Mouse (Mus musculus): ENCODE data around the gene Dedd. TPM values are rescaled to one million over a fixed set of nuclear protein-coding genes. Genes with fewer than 3 reads are reported as not detected.
A peak's percentile ranks its signal among the peaks of the same experiment; 100 is the strongest.

Gene Dedd
- total RNA-seq (2021) = 10 to 100 TPM; 21.3 to 24.2 TPM

DNA sequence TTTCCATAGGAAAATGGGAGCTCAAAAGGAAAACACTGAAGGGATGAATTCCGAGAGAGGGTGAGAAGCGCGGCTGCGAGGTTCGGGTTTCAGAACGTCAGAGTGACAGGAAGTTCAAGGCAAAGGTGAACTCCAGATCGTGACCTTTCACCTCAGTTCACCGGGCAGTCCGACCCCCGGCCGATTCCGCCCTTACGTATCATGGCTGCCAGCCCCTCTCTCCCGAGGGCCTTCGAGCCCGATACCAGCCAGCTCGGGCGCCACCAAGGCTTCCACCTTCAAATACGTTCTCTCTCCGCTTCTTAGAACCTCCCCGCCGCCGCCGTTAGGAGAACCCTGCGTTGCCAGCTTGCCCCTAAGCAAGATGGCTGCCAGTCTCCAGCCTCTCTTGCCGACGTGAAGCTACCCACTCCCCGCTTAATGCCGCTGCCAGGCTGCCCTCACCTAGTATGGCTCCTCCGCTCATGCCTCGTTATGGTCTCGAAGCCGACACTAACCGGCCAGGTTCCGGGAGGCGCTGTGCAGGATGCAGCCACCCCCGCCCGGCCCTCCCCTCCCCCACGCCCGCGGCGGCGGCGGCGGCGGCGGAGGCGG is at the start of gene Dedd:
Gene Dedd, plus strand, starts transcription at position 307 of the 594 bp plus-strand sequence.
- DNase-seq = peak; percentile 84 to 93
- intact Hi-C loops (cut with DNase I) = loop anchor here (1.0 kb wide), 2 partner anchors 35 to 82 kb away; partner anchors contain the start of gene Usf1

DNA sequence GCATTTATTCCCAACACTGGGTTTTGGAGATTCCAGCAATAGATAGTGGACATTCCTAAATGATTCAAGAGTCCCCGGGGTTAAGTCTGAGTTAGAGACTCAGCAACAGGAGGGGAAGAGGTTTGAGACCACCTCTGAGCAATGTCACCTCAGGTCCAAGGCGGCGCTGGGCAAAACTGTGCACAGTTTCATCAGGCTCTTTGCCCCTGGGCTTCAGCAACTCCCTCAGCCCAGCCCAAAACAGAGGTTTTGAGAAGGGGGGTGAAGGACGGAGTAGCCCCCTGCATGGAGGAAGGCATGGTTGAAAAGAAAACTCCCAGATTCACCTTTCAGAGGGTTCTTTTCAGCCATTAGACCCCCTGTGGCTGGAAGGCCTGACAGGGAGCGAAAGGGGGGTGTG is 49.2 kb upstream of the Dedd start:
- intact Hi-C loops (cut with DNase I) = loop anchor here (5.0 kb wide), 1 partner anchor 162 kb away; no protein-coding TSS in a partner anchor
- no peak for DNase-seq

DNA sequence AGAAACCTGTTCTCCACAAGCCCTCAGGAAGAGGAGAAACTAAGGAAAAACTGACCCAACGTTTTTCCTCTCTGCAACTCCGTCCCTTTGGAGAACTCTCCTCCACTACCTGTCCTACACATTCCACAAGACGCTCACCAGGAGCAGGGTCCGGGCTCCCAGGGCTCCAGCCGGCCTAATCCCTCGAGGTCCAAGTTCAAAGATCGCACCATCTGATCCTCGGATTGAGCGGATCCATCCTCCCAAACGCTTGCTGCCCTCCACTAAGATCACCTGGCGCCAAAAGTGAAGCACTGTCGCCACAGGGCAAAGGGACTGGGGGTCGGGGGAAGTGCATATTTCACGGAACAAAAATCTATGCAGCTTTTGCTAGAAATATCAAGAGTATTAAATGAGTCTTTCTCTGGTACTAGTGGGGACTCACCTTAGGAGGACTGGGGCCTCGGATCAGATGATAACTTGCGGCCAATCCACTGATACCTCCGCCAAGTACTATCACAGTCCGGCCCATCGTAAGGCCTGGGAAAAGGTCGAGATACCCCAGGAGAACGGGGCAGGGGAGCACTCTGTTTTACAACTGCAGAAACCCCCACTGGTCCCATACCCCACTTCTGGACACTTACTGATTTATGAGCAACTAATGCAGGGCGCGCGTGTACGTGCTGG is 48.6 kb upstream of the Dedd start:
- intact Hi-C loops (cut with DNase I) = loop anchor here (5.0 kb wide), 1 partner anchor 163 kb away; no protein-coding TSS in a partner anchor
- DNase-seq = peak in 1 of 2 experiments; percentile 7

DNA sequence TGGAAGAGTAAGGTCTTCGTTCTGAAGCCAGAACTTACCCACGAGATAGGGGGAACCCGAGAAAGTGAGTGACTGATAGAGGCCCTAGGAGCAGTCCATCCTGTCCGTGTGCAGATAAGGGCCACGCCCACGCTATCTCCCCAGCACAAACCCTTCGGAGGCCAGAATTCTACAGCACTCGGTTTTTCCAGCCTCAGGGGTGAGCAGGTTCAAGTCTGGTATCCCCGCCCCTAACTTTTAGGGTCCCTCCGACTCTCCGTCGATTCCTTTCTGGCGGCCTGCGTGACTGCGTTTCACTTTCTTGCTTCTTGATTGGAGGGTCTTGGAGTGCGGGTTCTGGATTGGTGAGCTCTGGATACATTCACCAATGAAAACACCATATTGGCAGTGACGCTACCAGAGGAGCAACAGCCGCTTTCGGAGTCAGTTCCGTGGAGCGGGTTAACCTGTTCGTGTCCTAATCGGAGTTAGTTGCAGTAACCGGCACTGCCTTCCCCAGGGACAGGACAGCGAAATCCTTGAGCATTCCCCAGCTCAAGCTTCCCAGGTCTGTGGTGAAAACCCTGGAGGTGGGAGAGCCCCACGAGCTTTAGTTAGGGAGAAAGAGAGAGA is 47.9 kb upstream of the Dedd start, which contains the start of gene Ppox:
Gene Ppox, minus strand, starts transcription at position 271 of the 612 bp plus-strand sequence.
- peak; percentile 84 to 93 for DNase-seq
- intact Hi-C loops (cut with DNase I) = loop anchor here (5.0 kb wide), 1 partner anchor 164 kb away; no protein-coding TSS in a partner anchor

DNA sequence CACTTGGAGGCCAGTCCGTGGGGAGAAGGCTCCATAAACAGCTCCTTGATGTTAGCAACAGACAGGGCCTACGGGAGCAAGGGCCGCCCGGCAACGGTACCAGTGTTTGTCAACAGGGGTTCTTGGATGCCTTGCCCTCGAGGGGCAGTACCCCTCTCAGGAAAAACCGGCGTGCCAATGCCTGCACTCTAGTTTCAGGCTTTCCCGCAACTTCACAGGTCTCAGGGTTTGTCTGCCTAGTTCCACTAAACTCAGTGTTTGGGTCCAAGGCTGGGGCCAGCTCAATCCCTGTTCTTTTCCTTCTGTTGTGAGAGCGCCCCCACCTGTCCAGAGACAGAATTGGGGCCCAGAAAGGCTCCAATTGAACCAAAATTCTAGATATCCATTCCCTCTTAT is 47.4 kb upstream of the Dedd start:
- DNase-seq = peak in 1 of 2 experiments; percentile 89
- intact Hi-C loops (cut with DNase I) = loop anchor here (5.0 kb wide), 1 partner anchor 164 kb away; no protein-coding TSS in a partner anchor

DNA sequence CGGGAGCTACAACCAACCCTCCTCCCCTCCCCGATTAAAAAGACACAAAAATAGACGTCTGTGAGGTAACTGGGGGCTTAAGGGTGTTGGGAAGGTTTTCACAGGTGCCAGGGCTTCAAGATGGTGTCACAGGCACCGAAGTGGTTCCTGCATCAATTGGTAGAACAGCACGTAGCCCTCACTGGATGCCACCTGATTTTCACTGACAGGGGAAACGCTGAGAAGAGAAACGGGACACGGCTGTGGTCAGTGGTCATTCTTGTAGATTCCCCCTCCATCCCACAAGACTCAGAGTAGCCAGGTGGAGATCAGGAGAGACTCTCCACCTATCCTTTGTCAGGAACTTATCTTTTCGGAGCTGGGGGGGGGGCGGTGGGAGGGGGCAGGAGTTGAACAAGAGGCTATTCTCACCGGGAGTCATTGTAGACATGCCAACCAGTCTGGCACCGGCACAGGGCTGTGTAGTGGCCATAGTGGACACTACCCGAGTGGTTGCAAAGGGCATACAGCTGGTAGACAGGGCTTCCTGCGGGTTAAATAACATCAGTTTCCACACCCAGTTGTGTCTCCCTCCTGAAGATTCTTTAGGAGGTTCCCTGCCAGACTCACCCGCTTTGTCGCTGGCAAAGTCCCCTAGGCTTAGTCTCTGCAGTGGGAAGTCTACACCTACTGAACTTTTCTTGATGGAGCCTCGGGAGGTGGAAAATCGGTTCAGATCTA is 46.7 kb upstream of the Dedd start:
- peak in 1 of 2 experiments; percentile 8 for DNase-seq
- intact Hi-C loops (cut with DNase I) = loop anchor here (5.0 kb wide), 1 partner anchor 165 kb away; no protein-coding TSS in a partner anchor

DNA sequence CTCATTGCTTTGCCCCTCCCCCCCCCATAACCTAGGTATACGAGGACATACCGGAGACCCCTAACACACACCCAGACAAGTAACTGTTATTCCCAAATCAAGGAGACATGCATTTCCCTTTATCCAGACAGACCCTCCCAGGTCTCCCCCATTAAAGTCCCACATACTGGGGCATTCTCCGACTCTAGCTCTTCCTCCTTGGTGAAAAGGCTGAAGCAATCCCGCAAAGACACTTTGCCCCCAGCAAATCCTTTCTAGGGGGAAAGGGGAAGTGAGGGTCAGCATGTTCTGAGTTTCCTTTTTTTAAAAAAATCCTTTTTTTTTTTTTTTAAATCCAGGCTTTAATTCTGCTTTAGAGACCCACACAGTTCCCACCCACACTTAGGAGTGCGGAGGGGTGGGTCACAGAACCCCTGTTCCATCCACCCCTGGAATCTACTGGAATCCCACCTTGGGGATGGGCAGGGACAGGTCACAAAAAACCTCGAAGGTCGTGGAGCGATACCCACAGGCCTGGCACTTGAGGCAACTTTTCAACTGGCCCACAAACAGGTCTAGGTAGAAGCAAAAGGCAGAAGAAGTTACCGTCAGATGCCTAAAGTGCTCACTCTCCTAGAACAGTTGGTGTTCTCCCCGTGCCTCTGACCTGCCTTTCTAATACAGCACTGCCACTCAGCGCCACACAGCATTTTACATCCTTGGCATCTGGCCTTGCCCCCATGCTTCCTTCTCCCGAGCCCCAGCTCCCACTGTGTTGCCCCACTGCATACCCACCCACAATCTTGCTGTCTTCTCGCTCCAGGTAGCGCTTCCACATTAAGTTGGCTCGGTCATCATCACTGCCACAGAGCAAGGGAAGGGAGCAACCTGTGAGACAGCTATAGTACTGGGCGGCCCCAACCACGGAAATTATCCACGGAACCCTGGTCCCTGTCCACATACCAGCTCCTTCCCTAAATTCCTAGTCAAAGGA is 45.5 kb upstream of the Dedd start:
- intact Hi-C loops (cut with DNase I) = loop anchor here (5.0 kb wide), 1 partner anchor 166 kb away; no protein-coding TSS in a partner anchor
- peak in 1 of 2 experiments; percentile 2 for DNase-seq

DNA sequence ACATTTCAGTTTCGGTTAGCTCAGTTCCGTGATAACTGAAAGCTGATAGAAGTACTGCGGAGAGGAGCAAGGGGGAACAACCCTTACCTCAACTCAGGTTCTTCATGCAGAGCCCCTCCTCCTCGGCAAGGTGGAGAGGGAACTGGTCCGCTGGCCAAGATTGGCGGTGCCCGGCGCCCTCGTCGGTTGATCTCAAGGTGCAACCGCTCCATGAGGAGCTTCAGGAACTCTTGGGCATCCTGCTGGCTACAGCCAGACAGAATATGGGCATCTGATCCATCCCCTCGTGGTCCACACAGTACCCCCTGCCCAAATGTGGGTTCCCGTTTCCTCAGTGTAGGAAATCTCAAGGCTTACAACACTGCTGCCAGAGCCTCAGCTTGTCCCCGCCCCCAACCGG is 44.5 kb upstream of the Dedd start:
- intact Hi-C loops (cut with DNase I) = loop anchor here (5.0 kb wide), 1 partner anchor 167 kb away; no protein-coding TSS in a partner anchor
- peak in 1 of 2 experiments; percentile 2 for DNase-seq

DNA sequence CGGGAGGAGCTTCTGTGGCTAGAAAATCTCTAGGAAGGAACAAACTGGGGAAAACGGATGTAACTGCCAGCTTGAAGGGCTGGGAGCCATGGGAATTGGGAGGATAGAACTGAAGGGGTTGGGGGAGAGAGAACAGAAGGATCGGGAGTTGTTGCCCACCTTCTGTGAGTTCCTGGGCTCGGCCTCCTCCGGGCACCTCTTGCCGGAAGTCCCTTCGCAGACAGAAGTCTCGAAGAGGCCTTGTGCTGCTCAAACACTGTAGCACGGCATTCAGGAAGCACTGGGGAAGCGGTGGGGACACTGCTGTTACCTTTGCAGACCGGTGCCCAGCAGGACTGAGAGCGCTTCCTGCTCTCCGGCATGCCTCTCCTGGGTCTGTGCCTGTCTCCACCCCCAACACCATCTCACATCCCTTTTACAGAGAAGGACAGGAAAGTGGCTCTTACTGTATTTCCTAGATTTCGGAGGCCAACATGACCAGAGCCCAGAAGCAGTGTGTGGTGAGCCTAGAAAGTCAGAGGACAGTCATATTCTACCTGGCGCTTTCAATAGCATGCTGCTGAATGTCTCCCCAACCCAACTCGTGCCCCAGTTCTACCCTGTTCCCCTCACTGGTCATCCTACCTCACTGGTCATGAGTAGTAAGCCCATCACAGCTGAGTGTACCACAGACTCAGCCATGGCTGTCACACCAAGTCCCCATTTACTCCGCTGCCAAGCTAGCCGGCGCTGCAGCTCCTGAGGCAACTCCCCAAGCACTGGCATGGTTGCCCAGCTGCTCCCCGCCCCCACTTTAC is 43.7 kb upstream of the Dedd start:
- DNase-seq = no peak
- intact Hi-C loops (cut with DNase I) = no loop called here

DNA sequence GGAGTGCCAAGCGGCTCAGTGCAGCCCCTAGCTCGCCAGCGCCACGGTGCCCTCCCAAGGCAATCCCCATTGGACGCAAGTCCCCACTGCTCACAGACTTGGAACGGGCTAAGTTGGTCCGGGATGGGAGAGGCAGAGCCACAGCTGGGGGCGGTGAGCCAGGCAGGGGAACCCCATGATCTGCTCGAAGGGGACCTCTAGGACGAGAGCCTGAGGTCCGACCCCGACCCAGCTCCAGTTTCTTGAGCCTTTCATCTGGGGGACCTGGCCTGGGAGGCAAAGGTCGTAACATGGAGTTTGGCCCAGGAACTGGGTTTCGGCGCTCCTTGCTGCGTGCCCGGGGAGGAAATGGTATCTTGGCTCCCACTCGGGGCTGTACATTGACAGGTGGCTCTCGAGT is 42.4 kb upstream of the Dedd start:
- no peak for DNase-seq
- intact Hi-C loops (cut with DNase I) = loop anchor here (2.0 kb wide), 1 partner anchor 64 kb away; the partner anchor contains the start of gene Tomm40l

DNA sequence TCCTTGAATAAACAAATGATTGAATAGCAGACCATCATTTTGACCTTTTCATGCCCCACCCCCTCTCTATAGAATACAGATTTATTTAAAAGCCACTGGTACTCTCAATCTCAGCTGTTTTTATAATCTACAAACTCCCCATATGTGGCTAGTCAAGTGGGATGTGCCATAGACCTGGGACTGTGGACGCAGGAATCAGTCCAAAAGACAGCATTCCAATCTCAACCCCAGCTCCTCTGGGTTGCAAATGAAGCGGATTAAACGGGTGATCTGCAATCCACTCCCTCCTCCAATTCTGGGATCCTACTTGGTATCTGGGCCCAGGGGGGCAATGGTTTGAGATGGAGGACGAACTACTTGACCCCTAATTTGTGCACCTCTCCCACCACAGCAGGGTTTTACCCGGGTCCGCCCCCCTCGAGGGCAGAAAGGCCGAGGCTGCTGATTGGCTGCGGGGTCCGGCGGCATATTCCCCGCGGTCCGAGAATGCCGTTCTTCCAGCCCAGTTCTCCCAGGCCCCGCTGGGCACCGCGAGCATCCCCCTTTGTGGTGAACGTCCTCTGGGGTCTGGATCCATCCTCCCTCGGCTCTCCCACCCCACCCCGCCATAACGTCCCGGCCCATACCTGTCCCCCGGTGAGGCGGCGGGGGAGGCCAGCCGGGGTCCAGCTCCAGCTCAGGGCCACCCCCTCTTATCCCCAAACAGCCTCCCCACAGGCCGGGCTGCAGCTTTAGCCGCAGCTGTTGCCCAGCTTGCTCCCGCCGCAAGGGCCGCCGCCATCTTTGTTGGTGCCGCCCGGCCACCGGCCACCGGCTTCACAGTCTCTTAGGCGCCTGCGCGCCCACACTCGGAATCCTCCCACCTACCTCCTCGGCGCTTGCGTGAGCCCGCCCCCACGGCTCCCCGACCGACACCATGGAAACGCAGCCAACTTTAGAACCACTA is 41.5 kb upstream of the Dedd start, which contains the start of gene Usp21:
Gene Usp21, minus strand, starts transcription at position 856 of the 946 bp plus-strand sequence.
- DNase-seq = peak; percentile 91
- intact Hi-C loops (cut with DNase I) = loop anchor here (2.0 kb wide), 1 partner anchor 65 kb away; the partner anchor contains the start of gene Tomm40l

DNA sequence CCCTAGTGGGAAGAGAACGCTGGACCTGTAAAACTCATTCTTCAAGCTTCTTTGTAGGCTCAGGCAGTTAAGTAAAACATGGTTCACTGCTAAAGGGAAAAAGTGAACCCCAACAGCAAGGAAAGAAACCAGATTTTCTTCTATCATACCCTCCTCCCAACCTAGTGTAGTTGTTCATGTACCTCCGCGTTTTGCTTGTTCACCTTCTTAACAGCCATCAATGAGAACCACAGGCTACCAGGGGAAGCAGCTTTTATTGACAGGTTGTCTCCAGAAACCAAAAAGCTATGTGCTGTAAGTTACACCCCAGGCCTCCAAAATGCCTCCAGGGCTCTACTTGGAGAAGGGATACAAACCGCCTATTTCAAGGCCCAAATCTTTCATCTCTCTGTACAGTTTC is 40.6 kb upstream of the Dedd start:
- DNase-seq = no peak
- intact Hi-C loops (cut with DNase I) = no loop called here

DNA sequence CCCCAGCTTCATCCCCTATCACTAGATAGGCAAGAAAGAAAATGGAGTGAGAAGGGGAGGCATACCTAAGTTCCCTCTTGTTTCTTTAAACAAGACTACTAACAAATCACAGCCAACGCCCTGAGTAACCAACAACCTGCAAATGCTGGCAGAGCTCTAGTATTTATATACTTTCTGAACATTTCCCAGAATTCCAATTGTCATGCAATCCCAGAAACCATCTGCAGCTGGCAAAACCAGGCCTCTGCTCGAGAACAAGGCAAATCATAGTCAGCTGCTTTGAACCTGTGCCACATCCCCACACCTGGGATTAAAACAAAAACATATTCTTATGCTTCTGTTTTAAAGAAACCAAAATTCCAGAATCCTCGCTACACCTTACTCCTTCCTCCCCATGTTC is 35.6 kb upstream of the Dedd start:
- intact Hi-C loops (cut with DNase I) = loop anchor here (5.0 kb wide), 1 partner anchor 119 kb away; the partner anchor contains the start of gene Usf1

DNA sequence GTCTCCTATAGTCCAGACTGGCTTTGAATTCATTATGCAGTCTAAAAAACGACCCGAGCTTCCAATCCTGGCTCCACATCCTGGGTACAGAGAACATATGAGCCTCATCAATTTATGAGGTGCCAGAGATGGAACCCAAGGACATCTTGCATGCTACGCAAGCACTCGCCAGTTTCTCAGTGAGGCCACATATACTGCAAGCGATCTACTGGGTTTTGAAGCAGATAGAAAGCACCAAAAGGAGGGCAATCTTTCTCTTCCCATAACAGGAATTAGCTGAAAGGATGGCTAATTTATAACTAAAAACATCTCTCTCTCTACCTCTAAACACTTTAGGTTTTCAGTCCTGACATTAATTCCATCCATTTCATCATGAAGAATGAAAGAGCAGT is 35.0 kb upstream of the Dedd start:
- DNase-seq = no peak
- intact Hi-C loops (cut with DNase I) = loop anchor here (1.0 to 5.0 kb wide), 2 partner anchors 34 to 118 kb away; partner anchors contain the start of gene Usf1

More for the DNA sequence above, 35.6 kb upstream of the Dedd start:
- DNase-seq = no peak

DNA sequence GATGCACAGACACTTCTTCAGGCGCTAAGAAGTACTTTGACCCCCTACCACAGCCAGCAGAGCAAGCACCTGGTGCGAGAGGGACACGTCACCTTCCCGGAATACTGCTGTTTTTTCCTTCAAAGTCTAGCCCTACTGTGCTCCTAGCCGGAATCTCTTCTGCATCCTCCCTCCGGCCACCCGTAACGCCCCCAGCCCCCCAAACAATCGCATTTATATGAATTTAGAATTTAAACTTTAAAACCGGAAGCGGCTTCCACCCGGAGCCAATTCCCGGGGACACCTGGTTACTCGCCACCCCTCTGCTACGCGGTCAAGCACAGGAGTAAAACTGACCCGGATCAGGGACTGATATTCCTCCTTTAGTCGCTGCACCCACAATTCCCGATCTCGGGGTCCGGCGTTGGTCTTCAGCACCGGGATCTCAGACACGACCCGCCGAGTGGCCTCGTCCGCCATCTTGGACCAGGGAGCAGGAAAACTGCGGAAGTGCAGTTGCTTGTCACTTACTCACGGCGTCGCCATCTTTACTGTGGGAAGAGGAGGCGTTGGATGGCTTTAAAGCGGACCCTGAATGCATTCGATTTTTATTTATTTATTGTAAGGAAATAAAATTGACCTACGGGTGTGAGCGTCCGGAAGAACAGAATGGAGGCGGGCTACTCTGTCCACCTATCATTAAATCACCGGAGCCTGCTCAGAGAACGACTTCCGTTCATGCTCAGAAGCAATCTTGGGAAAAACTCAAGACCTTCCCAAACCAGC is 34.5 kb upstream of the Dedd start, which contains the start of gene Ufc1:
Gene Ufc1, minus strand, starts transcription at position 727 of the 765 bp plus-strand sequence.
- intact Hi-C loops (cut with DNase I) = loop anchor here (1.0 to 5.0 kb wide), 2 partner anchors 34 to 118 kb away; partner anchors contain the start of gene Usf1
- DNase-seq = peak; percentile 82 to 91

DNA sequence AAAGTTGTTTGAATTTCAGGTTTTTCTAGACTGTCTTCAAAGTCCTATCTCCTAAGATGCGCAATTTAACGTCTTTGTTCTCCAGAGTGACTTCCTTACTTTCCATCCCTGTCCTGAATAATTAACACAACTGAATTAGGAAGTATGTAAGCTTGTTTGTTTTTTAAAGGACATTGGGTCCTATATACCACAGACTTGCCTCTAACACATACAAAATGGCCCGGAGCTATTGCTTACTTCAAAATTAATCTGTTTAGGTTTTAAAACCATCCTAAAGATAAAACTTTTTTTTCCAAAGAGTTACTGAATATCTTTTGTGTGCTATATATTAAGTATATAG is 33.9 kb upstream of the Dedd start:
- no peak for DNase-seq
- intact Hi-C loops (cut with DNase I) = no loop called here
